In the genomic region with DNA sequence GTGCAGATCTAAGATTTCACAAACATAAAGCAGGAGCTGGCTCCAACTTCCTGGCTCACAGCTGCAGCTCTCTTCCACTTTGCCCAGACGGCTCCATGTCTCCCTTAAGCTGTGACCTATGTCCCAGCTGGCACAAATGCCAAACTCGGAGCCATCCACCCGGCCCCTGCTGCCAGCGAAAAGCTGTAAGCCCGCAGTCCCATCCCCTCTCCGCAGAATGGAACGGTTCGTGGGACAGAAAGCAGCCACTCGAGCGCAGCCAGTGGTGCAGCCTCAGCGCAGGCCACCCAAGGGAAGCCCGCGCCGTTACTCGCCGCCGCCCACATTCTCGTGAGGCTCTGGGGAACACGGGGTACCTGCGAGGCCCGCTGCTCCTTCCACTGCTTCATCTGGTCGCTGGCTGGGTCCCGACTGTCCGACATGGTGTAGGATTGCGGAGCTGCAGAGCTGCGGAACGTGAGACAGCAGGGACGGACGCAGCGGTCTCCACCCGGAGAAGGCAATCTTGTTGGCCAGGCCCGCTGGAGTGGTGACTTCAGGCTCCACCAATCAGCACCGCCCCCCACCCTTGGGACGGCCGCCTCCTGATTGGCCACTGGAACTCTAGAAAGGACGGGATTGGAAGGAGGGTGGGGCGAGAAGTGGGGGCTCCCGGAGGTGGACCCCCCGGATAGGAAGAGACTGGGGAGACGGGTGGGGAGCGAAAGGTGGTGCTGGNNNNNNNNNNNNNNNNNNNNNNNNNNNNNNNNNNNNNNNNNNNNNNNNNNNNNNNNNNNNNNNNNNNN, we compare ENCODE assay signal across 8 mouse cellular contexts. TPM values are rescaled to one million over a fixed set of nuclear protein-coding genes. Genes with fewer than 3 reads are reported as not detected.
DNase-seq lines count a peak whose midpoint lies in the region; ATAC-seq and TF ChIP-seq lines count a peak whose summit lies in the region.

Cat (minus strand) TSS at position 544 of the 785 bp plus-strand sequence.

- H3K4me2 ChIP-seq in forebrain, postnatal 0 days (ENCODE audit: low read depth), result peak within 1 kb of the TSS; percentile 59
- peak within 1 kb of the TSS; percentile 84 for H3K4me2 ChIP-seq in lung, embryonic 15.5 days

- H3K9ac ChIP-seq in MEL (ENCODE audit: control insufficient read depth, low read depth, low read length, poor library complexity, severe bottlenecking), result peak within 1 kb of the TSS; percentile 85
- peak within 1 kb of the TSS; percentile 64 for H3K9ac ChIP-seq in forebrain, postnatal 0 days
- peak within 1 kb of the TSS; percentile 73 for H3K9ac ChIP-seq in lung, embryonic 15.5 days

- H3K4me1 ChIP-seq in MEL (ENCODE audit: control insufficient read depth in 1 of 2, insufficient read depth in 2 of 2, low read length in 2 of 2), result peaks cover 34 to 35% of the 10 kb centered on the region in 2 experiments
- H3K4me1 ChIP-seq in cerebellum, adult 2 months (ENCODE audit: control insufficient read depth, insufficient read depth, low read length), result no peaks in the 10 kb centered on the region
- peaks cover 11% of the 10 kb centered on the region; the same call in 1 of the 2 replicates for H3K4me1 ChIP-seq in forebrain, postnatal 0 days (ENCODE audit: insufficient read depth)
- peaks cover 25% of the 10 kb centered on the region for H3K4me1 ChIP-seq in lung, embryonic 15.5 days

- H3K9me3 ChIP-seq in MEL (replicated peaks; ENCODE audit: insufficient read depth, low read length), result no peaks in the 10 kb centered on the region
- no peaks in the 10 kb centered on the region for H3K9me3 ChIP-seq in forebrain, postnatal 0 days (ENCODE audit: low read length)
- H3K9me3 ChIP-seq in lung, embryonic 15.5 days, result no peaks in the 10 kb centered on the region

- H3K4me3 ChIP-seq in MEL (ENCODE audit: control insufficient read depth in 1 of 2, insufficient read depth in 1 of 2, low read depth in 2 of 2, low read length in 2 of 2), result peak within 1 kb of the TSS; percentile 78 to 83
- peak within 1 kb of the TSS; percentile 70 for H3K4me3 ChIP-seq in cerebellum, adult 2 months (replicated peaks; ENCODE audit: insufficient read depth, low read depth, low read length)
- H3K4me3 ChIP-seq in forebrain, postnatal 0 days (ENCODE audit: low read depth, low read length), result peak within 1 kb of the TSS; percentile 56
- peak within 1 kb of the TSS; percentile 74 for H3K4me3 ChIP-seq in lung, embryonic 15.5 days

- H3K27ac ChIP-seq in MEL (ENCODE audit: control insufficient read depth, low read depth, low read length), result peak within 1 kb of the TSS; percentile 84
- H3K27ac ChIP-seq in cerebellum, adult 2 months (ENCODE audit: insufficient read depth, low read length), result peak within 1 kb of the TSS; percentile 57; the same call in 1 of the 2 replicates
- peak within 1 kb of the TSS; percentile 86 for H3K27ac ChIP-seq in forebrain, postnatal 0 days (ENCODE audit: low read depth, low read length)
- H3K27ac ChIP-seq in lung, embryonic 15.5 days, result peak within 1 kb of the TSS; percentile 96

- H3K27me3 ChIP-seq in MEL (ENCODE audit: control insufficient read depth in 1 of 2, insufficient read depth in 2 of 2, low read length in 2 of 2), result no peaks in the 10 kb centered on the region
- no peaks in the 10 kb centered on the region for H3K27me3 ChIP-seq in cerebellum, adult 2 months (ENCODE audit: control insufficient read depth, insufficient read depth, low read length)
- H3K27me3 ChIP-seq in forebrain, postnatal 0 days (ENCODE audit: insufficient read depth, low read length), result no peaks in the 10 kb centered on the region
- no peaks in the 10 kb centered on the region for H3K27me3 ChIP-seq in lung, embryonic 15.5 days

- peak; percentile 99 for ATAC-seq in forebrain, postnatal 0 days
- ATAC-seq in lung, embryonic 15.5 days (ENCODE audit: borderline replicate concordance, extremely low read depth, low FRiP score, low TSS enrichment), result peak; percentile 99

- H3K36me3 ChIP-seq in MEL (ENCODE audit: control insufficient read depth in 1 of 2, insufficient read depth in 2 of 2, low read length in 2 of 2), result peaks cover 2 to 31% of the 10 kb centered on the region in 2 experiments
- H3K36me3 ChIP-seq in forebrain, postnatal 0 days (ENCODE audit: insufficient read depth), result no peaks in the 10 kb centered on the region
- no peaks in the 10 kb centered on the region for H3K36me3 ChIP-seq in lung, embryonic 15.5 days

- TF ChIP-seq EP300 in MEL (IDR thresholded peaks at IDR 0.05; ENCODE audit: low read depth in 1 of 2, low read length in 2 of 2), result 0 out of 4 replicates have a peak, but pooled peaks of 1 of the 2 experiments have one; percentile 16

- TF ChIP-seq CTCF in MEL (IDR thresholded peaks at IDR 0.05 in 2 of 3, conservative IDR thresholded peaks at IDR 0.05 in 1 of 3; ENCODE audit: control insufficient read depth in 1 of 3, insufficient read depth in 1 of 3, low read depth in 2 of 3, low read length in 3 of 3, poor library complexity in 1 of 3, severe bottlenecking in 1 of 3), result no peak
- no peak for TF ChIP-seq CTCF in cerebellum, adult 2 months (IDR thresholded peaks at IDR 0.05; ENCODE audit: borderline replicate concordance, insufficient read depth, low read depth, low read length)
- TF ChIP-seq CTCF in forebrain, postnatal 0 days (IDR thresholded peaks at IDR 0.05; ENCODE audit: low read depth), result no peak

- TF ChIP-seq RAD21 in MEL (IDR thresholded peaks at IDR 0.05; ENCODE audit: low read depth, low read length), result no peak

- DNase-seq in MEL (ENCODE audit: low read depth, low spot score), result peak; percentile 97
- peak; percentile 93 to 94 for DNase-seq in cerebellum, adult 2 months
- DNase-seq in forebrain, postnatal 0 days, result peak; percentile 94
- peak; percentile 97 for DNase-seq in heart, postnatal 4 days
- DNase-seq in layer of hippocampus, adult 8-10 months (ENCODE audit: low spot score in 2 of 2), result peak; percentile 95 to 96
- peak; percentile 96 for DNase-seq in ovary, adult 18-20 months (ENCODE audit: low spot score)
- DNase-seq in thymus, postnatal 0 days (ENCODE audit: low spot score), result peak; percentile 96

- peak; percentile 94 to 98 for TF ChIP-seq POLR2A in MEL (IDR thresholded peaks at IDR 0.05; ENCODE audit: control insufficient read depth in 1 of 2, insufficient read depth in 1 of 2, low read depth in 1 of 2, low read length in 2 of 2, poor library complexity in 1 of 2)
- TF ChIP-seq POLR2A in cerebellum, adult 2 months (IDR thresholded peaks at IDR 0.05; ENCODE audit: borderline replicate concordance, insufficient read depth, low read length), result peak; percentile 92

- H3K79me2 ChIP-seq in MEL (ENCODE audit: control insufficient read depth, insufficient read depth, low read length, poor library complexity), result peaks cover 31% of the 10 kb centered on the region

- WGBS in cerebellum, adult 2 months, result under 1% methylated on average over 41 of the region's 41 CpGs
- WGBS in forebrain, postnatal 0 days, result under 1% methylated on average over 41 of the region's 41 CpGs
- under 1% methylated on average over 41 of the region's 41 CpGs for WGBS in lung, embryonic 15.5 days

TF ChIP-seq in MEL, 35 proteins besides CTCF, POLR2A, EP300 and RAD21 (continues in another document):
- TF ChIP-seq SIN3A (IDR thresholded peaks at IDR 0.05; ENCODE audit: low read length), result peak; percentile 78
- no peak for TF ChIP-seq UBTF (IDR thresholded peaks at IDR 0.05; ENCODE audit: borderline replicate concordance, insufficient read depth, low read depth, low read length)
- peak; percentile 98 for TF ChIP-seq MAZ (IDR thresholded peaks at IDR 0.05; ENCODE audit: low read depth, low read length)
- TF ChIP-seq HCFC1 (IDR thresholded peaks at IDR 0.05; ENCODE audit: low read depth, low read length), result peak; percentile 61
- TF ChIP-seq NELFE (IDR thresholded peaks at IDR 0.05; ENCODE audit: low read depth, low read length), result peak; percentile 90
- TF ChIP-seq BHLHE40 (IDR thresholded peaks at IDR 0.05; ENCODE audit: borderline replicate concordance, low read depth, low read length), result peak; percentile 39; the same call in 1 of the 2 replicates
- TF ChIP-seq POLR2AphosphoS5 (IDR thresholded peaks at IDR 0.05; ENCODE audit: borderline replicate concordance, low read depth, low read length), result no peak
- TF ChIP-seq MAFK (IDR thresholded peaks at IDR 0.05; ENCODE audit: borderline replicate concordance, low read depth, low read length), result no peak
- TF ChIP-seq TCF12 (IDR thresholded peaks at IDR 0.05; ENCODE audit: low read depth, low read length), result peak; percentile 70; the same call in 1 of the 2 replicates
- TF ChIP-seq CHD2 (IDR thresholded peaks at IDR 0.05; ENCODE audit: low read length), result peak; percentile 20; the same call in 1 of the 2 replicates
- TF ChIP-seq USF2 (IDR thresholded peaks at IDR 0.05; ENCODE audit: borderline replicate concordance in 1 of 2, insufficient read depth in 1 of 2, low read depth in 1 of 2, low read length in 2 of 2), result no peak
- no peak for TF ChIP-seq MYB (IDR thresholded peaks at IDR 0.05; ENCODE audit: low read depth, low read length)
- TF ChIP-seq RCOR1 (IDR thresholded peaks at IDR 0.05; ENCODE audit: low read depth, low read length), result no peak
- TF ChIP-seq ZKSCAN1 (IDR thresholded peaks at IDR 0.05; ENCODE audit: low read depth, low read length), result no peak
- peak; percentile 21; the same call in 1 of the 2 replicates for TF ChIP-seq ETS1 (IDR thresholded peaks at IDR 0.05; ENCODE audit: low read depth, low read length)
- no peak for TF ChIP-seq GATA1 (IDR thresholded peaks at IDR 0.05; ENCODE audit: low read depth, low read length)
- no peak for TF ChIP-seq MEF2A (IDR thresholded peaks at IDR 0.05; ENCODE audit: extremely low read depth, insufficient replicate concordance, low read depth, low read length, poor library complexity, severe bottlenecking)
- TF ChIP-seq POLR2AphosphoS2 (IDR thresholded peaks at IDR 0.05; ENCODE audit: low read length), result peak; percentile 90
- TF ChIP-seq GABPA (IDR thresholded peaks at IDR 0.05; ENCODE audit: low read depth, low read length), result no peak
- peak; percentile 53 for TF ChIP-seq ELF1 (IDR thresholded peaks at IDR 0.05; ENCODE audit: low read depth, low read length)
- TF ChIP-seq NRF1 (IDR thresholded peaks at IDR 0.05; ENCODE audit: insufficient read depth, low read depth, low read length, poor library complexity, severe bottlenecking), result peak; percentile 16; the same call in 1 of the 2 replicates

RNA-seq across cellular contexts. Expression of gene Cat, which starts in this region (rescaled TPM):
- 36.4 and 48.3 TPM in 2 replicates for total RNA-seq in MEL (2012; rRNA removed)
- 10 to 100 TPM; 74.3 to 82.0 TPM for polyA plus RNA-seq in MEL (2012; ENCODE audit: insufficient read depth in 1 of 2, insufficient read length in 2 of 2, low read depth in 1 of 2, low replicate concordance in 2 of 2, missing spikeins in 1 of 2)
- polyA plus RNA-seq in cerebellum, adult 2 months (2012; rRNA removed), result 47.6 and 49.1 TPM in 2 replicates
- 84.2 and 91.3 TPM in 2 replicates for total RNA-seq in forebrain, postnatal 0 days (2014; rRNA removed)
- polyA plus RNA-seq in forebrain, postnatal 0 days (2015; fragmentation: Nextera tagmentation; extraction: Ambion mirVana), result 59.4 and 64.2 TPM in 2 replicates
- total RNA-seq in heart, postnatal 4 days (2021), result 100 to 1,000 TPM; 121 to 134 TPM
- total RNA-seq in layer of hippocampus, adult 8-10 months (2022), result 10 to 100 TPM; 49.7 to 57.9 (median 51.6) TPM
- 84.1 and 90.6 TPM in 2 replicates for polyA plus RNA-seq in lung, embryonic 15.5 days (2015; fragmentation: Nextera tagmentation; extraction: Ambion mirVana)
- polyA plus RNA-seq in thymus, postnatal 0 days (2015; fragmentation: Nextera tagmentation; extraction: Ambion mirVana), result 43.5 and 58.9 TPM in 2 replicates

Comparison
In these comparisons a context has a peak if more than half of its experiments do, and no peak if none do; other contexts are left out.
1. Peak in every context shown above with its lines: DNase-seq, ATAC-seq, H3K4me3 ChIP-seq and H3K27ac ChIP-seq.